Mouse (Mus musculus) right cerebral cortex, postnatal 4 days (tissue): ENCODE measurements around the gene Kazn.
A peak's percentile ranks its signal among the peaks of the same experiment; 100 is the strongest.

ENCODE experiments used
- DNase-seq: peaks from one replicate; pipeline ENCODE4 v3.0.0-alpha.2; 2022

The Kazn gene

GRCm38 (mm10) chr4:142162102-142162501 lies 77.1 kb downstream of the Kazn start:
- DNase-seq = no peak

- DNase-seq = no peak
Observed at GRCm38 (mm10) chr4:142160041-142160440, 79.2 kb downstream of the Kazn start.

GRCm38 (mm10) chr4:142156506-142156905 lies 82.7 kb downstream of the Kazn start:
- DNase-seq = no peak

- DNase-seq = no peak
Observed at GRCm38 (mm10) chr4:142154246-142154645, 85.0 kb downstream of the Kazn start.

- peak; percentile 95 for DNase-seq
Observed at GRCm38 (mm10) chr4:142153526-142153925, 85.7 kb downstream of the Kazn start.

- DNase-seq = no peak
Observed at GRCm38 (mm10) chr4:142152733-142153422, 86.3 kb downstream of the Kazn start.

- peak; percentile 25 for DNase-seq
Observed at GRCm38 (mm10) chr4:142150086-142150485, 89.1 kb downstream of the Kazn start.

GRCm38 (mm10) chr4:142149202-142149601 lies 90.0 kb downstream of the Kazn start:
- no peak for DNase-seq

- no peak for DNase-seq
Observed at GRCm38 (mm10) chr4:142147671-142148070, 91.5 kb downstream of the Kazn start.

GRCm38 (mm10) chr4:142144096-142144495 lies 95.1 kb downstream of the Kazn start:
- DNase-seq = no peak

- no peak for DNase-seq
Observed at GRCm38 (mm10) chr4:142143290-142143689, 95.9 kb downstream of the Kazn start.

- DNase-seq = no peak
Observed at GRCm38 (mm10) chr4:142139729-142140128, 99.5 kb downstream of the Kazn start.

GRCm38 (mm10) chr4:142138356-142139099 lies 100.7 kb downstream of the Kazn start:
- DNase-seq = no peak

GRCm38 (mm10) chr4:142136766-142137503 lies 102.3 kb downstream of the Kazn start:
- DNase-seq = no peak

GRCm38 (mm10) chr4:142135515-142135914 lies 103.7 kb downstream of the Kazn start:
- no peak for DNase-seq

GRCm38 (mm10) chr4:142130162-142130561 lies 109.0 kb downstream of the Kazn start:
- DNase-seq = no peak

- DNase-seq = no peak
Observed at GRCm38 (mm10) chr4:142127275-142127788, 111.9 kb downstream of the Kazn start.

- no peak for DNase-seq
Observed at GRCm38 (mm10) chr4:142126641-142127274, 112.4 kb downstream of the Kazn start.

- DNase-seq = no peak
Observed at GRCm38 (mm10) chr4:142121164-142121563, 118.0 kb downstream of the Kazn start.

GRCm38 (mm10) chr4:142118522-142118921 lies 120.7 kb downstream of the Kazn start:
- no peak for DNase-seq

- DNase-seq = no peak
Observed at GRCm38 (mm10) chr4:142117993-142118392, 121.2 kb downstream of the Kazn start.

- DNase-seq = peak; percentile 21
Observed at GRCm38 (mm10) chr4:142113306-142113705, 125.9 kb downstream of the Kazn start.
